Mouse (Mus musculus) kidney, adult 9 months (tissue): ENCODE measurements around the gene Bst2.

Experiments
- DNase-seq: peaks from one replicate; pipeline ENCODE4 v3.0.0; 2022

Gene Bst2

DNA sequence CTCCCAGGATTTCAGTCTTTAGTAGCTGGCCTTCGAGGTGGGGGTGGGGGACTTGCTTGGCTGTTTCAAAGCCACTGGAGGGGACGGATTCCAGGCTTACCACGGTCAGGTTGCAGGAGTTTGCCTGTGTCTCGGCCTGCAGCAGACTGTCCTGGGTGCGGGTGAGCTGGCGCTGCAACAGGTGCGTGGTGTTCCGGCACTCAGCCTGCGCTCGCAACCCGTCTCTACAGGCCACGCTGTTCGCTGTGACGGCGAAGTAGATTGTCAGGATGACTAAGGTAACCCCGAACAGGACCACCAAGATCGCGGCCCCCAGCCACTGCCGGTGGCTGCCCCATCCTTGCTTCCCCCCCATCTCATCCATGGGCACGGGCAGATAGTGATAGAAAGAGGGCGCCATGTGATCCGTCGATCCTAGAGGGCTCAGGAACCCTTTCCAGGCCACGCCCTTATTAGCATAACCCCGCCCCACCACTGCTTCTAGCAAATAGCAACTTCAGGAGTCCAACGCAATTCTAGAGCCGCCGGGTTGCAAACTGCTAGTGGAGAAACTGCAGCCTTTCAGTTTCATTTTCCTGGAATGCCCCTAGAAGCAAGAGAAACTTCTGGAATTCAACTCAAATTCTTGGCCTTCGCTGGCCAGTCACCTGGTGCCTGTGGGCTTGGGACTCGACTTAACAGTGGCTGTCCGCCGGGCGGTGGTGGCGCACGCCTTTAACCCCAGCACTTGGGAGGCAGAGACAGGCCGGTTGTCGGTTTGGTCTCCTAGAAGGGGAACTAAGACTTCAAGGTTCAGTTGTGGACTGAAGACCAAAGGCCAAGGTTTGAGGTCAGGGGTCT is at the start of gene Bst2:
Gene Bst2, minus strand, starts transcription at position 429 of the 840 bp plus-strand sequence.
- peak; percentile 95 for DNase-seq

DNA sequence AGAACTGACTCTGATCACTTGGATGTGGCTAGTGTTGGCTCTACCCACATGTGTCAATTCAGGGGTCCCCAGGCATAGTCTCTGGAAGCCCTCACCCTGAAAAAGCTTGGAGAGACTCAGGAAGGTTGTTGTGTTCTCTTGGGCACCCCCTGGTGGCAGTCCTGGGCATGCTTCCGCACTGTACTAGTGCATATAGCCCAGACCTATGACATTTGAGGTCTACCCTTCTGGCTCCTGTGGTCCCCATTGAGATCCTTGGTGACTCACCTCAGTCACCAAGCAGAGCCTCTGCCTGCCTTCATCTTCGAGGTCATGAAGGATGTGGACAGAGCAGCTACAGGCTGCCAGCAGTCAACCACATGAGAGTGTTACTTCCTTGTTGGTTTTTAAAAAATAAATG is 49.6 kb upstream of the Bst2 start:
- peak; percentile 72 for DNase-seq

- no peak for DNase-seq
Observed at GRCm38 (mm10) chr8:71580201-71580600, 42.9 kb upstream of the Bst2 start.

DNA sequence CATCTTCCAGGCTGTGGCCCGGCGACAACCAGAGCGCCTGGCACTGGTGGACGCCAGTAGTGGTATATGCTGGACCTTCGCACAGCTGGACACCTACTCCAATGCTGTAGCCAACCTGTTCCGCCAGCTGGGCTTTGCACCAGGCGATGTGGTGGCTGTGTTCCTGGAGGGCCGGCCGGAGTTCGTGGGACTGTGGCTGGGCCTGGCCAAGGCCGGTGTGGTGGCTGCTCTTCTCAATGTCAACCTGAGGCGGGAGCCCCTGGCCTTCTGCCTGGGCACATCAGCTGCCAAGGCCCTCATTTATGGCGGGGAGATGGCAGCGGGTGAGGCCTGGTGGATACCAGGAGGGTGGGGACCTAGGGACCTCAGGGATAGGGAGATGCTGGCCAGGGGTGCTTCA is 42.2 kb upstream of the Bst2 start:
- DNase-seq: no peak

- no peak for DNase-seq
Observed at GRCm38 (mm10) chr8:71579009-71579408, 41.8 kb upstream of the Bst2 start.

DNA sequence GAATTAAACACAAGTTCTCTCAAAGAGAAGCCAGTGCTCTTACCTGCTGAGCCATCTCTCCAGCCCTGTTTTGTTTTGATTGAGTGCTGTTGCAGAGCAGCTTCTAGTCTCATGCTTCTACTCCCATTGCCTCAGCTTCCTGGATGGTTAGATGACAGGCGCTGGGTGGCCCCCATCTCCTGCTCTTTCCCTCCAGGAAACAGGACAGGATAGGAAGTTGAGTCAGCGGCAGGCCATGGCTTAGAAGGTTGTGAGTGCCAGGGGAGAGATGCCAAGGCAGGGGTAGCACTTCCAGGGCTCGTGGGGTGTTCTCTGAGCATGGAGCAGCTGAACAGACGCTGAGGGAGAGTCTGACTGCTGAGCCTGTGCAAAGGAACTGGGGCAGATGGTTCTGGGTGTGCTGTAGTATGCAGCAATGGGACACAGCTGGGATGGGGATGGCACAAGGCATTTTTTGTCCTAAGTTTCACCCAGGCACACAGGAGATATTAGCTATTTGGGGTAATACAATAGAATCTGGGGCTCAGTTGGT is 40.7 kb upstream of the Bst2 start:
- DNase-seq: no peak

DNA sequence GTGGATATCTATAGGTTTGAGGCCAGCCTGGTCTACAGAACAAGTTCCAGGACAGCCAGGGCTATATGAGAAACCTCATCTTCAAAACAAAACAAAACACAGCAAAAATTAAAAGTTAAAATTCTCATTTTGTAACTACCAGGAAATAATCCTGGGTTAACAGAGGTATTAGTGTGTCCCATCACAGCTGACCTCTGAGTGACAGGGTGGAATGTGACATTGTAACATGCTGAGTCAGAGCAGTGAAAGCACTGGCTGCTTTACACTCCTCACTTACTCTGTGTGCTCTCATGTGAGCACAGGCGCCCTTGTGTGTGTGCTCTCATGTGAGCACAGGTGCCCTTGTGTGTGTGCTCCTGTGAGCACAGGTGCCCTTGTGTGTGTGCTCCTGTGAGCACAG is 37.8 kb upstream of the Bst2 start:
- DNase-seq: no peak

DNA sequence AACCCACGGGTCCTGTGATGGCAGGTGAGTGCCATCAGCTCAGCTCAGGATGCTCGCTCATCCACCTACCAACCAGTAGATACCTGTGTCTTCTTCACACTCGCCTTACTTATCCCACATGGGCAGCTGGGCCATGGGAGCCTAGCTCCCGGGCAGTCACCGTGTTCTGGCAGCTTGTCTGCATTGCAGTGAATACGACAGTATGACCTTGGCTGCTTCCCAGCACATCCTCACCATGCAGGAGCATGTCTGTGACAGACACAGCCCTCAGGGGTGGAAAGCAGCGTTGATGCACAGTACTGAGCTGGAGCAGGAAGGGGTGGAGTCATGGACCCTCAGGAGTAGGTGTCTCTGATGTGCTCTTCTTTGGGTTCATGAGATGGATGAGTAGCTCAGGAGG is 37.2 kb upstream of the Bst2 start:
- no peak for DNase-seq

- peak; percentile 74 for DNase-seq
Observed at GRCm38 (mm10) chr8:71572847-71573633, 35.8 kb upstream of the Bst2 start.

GRCm38 (mm10) chr8:71572077-71572476 is 34.8 kb upstream of the Bst2 start:
- DNase-seq: peak; percentile 40

GRCm38 (mm10) chr8:71570291-71570954 is 33.2 kb upstream of the Bst2 start:
- DNase-seq: peak; percentile 99

GRCm38 (mm10) chr8:71569366-71570290 is 32.4 kb upstream of the Bst2 start:
- peak; percentile 99 for DNase-seq

GRCm38 (mm10) chr8:71568941-71569340 is 31.7 kb upstream of the Bst2 start:
- DNase-seq: no peak

DNA sequence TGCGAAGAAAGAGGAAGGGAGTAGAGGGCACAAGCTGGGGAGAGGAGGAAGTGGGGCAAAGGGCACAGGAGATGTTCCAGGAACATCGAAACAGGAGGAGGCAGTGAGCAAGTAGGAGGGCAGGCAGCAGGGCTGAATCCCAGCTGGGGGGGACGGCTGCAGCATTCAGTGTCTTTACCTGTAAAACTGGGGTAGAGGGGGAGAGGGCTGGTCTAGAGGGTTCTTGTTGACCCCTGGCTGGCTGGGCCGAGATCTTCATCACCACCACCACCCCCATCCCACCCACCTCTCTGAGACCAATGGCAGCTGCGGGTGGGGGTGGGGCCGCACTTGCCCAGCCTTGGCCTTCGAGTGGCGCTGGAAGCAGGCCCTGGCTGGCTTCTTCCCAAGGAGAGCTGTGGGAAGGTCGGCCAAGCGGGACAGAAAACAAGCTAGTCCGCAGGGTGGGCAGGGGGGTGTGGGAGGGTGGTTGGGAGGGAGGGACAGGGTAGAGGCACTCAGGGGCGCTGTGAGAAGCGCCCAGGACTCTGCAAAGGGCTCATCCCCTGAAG is 31.2 kb upstream of the Bst2 start, which contains the start of gene Slc27a1:
Gene Slc27a1, plus strand, starts transcription at position 496 of the 551 bp plus-strand sequence.
- peak; percentile 92 for DNase-seq

- DNase-seq: no peak
Observed at GRCm38 (mm10) chr8:71567587-71567986, 30.3 kb upstream of the Bst2 start.

GRCm38 (mm10) chr8:71566501-71566900 is 29.2 kb upstream of the Bst2 start, which contains the start of gene Nxnl1:
Gene Nxnl1, minus strand, starts transcription at chr8:71566601.
- DNase-seq: no peak

DNA sequence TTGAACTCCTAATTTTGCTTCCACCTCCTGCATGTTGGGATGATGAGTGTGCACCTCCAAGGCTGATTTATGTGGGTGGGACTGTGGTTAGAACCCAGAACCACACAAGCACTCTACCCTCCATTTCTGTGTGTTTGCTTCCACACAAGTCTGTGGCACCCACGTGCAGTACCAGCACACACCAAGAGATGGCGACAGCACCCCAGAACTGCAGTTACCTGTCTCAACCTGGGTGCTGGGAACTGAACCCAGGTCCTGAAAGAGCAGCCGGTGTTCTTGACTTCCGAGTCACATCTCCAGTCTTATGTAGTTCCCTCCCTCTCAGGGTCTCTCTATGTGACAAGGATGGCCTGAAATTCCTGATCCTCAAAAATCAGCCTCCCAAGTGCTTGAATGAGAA is 26.7 kb upstream of the Bst2 start:
- no peak for DNase-seq

DNA sequence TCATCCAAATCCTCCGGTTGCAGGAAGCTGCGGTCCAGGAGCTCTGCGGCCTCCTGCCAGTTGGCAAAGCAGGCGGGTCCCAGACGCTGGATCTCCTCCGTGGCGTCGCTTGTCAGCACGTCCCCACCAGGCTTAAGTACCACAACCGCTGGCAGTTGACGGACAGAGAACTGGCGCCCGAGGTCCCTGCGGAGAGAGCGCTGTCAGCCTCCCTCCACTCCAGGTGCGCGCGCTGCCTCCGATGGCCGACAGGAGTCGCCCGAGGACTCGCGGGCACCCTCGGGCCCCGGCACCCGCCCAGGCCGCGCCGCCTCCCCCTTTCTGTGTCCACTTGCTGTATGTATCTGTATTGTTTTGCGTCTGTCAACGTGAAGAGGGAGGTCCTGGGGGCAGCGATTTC is 25.5 kb upstream of the Bst2 start:
- DNase-seq: peak; percentile 79

DNA sequence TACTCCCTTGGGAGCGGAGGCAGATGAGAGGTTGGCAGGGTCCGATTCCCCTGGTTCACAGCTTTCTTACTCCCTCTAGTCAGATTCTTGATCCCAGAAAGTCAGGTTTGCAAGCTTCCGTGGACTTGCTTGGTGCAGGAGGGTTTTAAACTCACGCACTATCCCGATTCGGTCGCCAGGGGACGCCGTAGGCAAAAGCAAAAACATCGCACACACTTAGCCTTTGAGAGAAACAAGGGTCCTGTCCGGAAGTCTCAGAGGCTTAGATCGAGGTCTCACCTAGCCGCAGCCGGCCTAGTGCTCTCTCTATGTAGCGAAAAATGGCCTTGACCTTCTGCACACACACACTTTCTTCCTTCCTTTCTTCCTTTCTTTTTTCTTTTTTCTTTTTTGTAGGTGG is 24.1 kb upstream of the Bst2 start:
- DNase-seq: peak; percentile 70

GRCm38 (mm10) chr8:71560765-71561164 is 23.5 kb upstream of the Bst2 start:
- no peak for DNase-seq

GRCm38 (mm10) chr8:71560071-71560470 is 22.8 kb upstream of the Bst2 start:
- DNase-seq: no peak
